Mouse (Mus musculus) CD4-positive naive resting alpha-beta T cell, adult 57 days (primary cell): ENCODE data around the gene Nfx1. TPM values are rescaled to one million over a fixed set of nuclear protein-coding genes. Genes with fewer than 3 reads are reported as not detected.

Experiments
- total RNA-seq: library from RNA; stranded (reverse); gene quantifications from one replicate; pipeline ENCODE4 v1.2.4, GENCODE M21; 2023

Gene Nfx1
- 96.7 TPM for total RNA-seq

GRCm38 (mm10) chr4:40970842-40971701 is at the start of gene Nfx1:
Gene Nfx1, plus strand, starts transcription at chr4:40970906.

GRCm38 (mm10) chr4:40948160-40948708 is 22.5 kb upstream of the Nfx1 start, which contains the start of the genes Bag1 and Chmp5:
Gene Bag1, minus strand, starts transcription at chr4:40948294.
Gene Chmp5, plus strand, starts transcription at chr4:40948407.

DNA sequence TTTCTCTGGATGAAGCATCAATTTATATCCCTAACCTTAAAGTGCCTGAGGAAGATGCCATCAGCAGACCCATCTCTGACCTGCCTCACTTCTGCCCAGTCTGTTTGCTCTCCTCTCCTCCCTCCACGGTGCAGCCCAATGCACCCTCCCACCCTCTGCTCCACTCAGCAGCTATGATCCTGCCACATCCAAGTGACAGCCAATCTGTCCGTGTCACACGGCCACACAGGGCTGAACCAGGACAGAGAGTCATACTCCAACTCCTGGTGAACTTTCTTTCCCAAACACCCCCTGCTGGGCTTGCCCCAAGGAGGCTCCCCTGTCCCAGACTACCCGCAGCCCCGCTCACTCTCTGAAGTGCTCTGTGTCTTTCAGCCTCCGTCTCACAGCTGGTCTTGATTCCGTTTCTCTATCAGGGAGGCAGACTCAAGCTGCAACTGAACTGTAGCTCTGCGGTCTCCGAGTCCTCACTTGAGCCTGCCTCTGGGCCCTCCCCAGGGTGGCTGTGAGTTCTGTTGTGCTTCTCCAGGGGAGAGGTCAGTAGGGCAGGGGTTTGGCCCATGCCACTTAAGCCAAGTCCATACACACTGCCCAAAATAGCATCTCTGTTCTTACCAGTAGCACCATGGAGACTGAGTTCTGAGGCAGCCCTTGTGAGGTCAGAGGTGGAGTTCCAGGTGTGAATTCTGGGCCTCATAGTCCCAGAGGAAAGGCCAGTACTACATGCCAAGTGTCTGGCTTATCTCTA is 77.0 kb downstream of the Nfx1 start, which contains the start of gene Aqp7:
TSS of gene Aqp7 (minus strand) at position 616 of the 748 bp plus-strand sequence.

Other genes with a start within 250 kb of the Nfx1 start
- gene Dnaja1, start 248.8 kb upstream of the Nfx1 start, total RNA-seq: 543 TPM
- 71.0 TPM for gene Smu1, start 213.0 kb upstream of the Nfx1 start, total RNA-seq
- 71.0 TPM for gene B4galt1, start 116.9 kb upstream of the Nfx1 start, total RNA-seq
- not detected for gene Spink4, start 50.9 kb upstream of the Nfx1 start, total RNA-seq
- gene Bag1, start 22.6 kb upstream of the Nfx1 start, total RNA-seq: 66.7 TPM
- gene Chmp5, start 22.5 kb upstream of the Nfx1 start, total RNA-seq: 25.8 TPM
- not detected for gene Aqp7, start 77.2 kb downstream of the Nfx1 start, total RNA-seq
- gene Aqp3, start 127.3 kb downstream of the Nfx1 start, total RNA-seq: 62.2 TPM
- gene Nol6, start 153.5 kb downstream of the Nfx1 start, total RNA-seq: 66.9 TPM
- gene Ube2r2, start 164.8 kb downstream of the Nfx1 start, total RNA-seq: 72.2 TPM